Mouse (Mus musculus): ENCODE data around the gene Ndufv3.

- no peak for TF ChIP-seq POLR2A (IDR thresholded peaks at IDR 0.05; ENCODE audit: borderline replicate concordance, extremely low read depth, low read depth, low read length)
- TF ChIP-seq CTCF (IDR thresholded peaks at IDR 0.05; ENCODE audit: insufficient read depth, low read length) = no peak
These were observed 50.5 kb downstream of the Ndufv3 start for GRCm38 (mm10) chr17:31570321-31570925.
